21 mouse cellular contexts compared by ENCODE assay signal in the genomic region with DNA sequence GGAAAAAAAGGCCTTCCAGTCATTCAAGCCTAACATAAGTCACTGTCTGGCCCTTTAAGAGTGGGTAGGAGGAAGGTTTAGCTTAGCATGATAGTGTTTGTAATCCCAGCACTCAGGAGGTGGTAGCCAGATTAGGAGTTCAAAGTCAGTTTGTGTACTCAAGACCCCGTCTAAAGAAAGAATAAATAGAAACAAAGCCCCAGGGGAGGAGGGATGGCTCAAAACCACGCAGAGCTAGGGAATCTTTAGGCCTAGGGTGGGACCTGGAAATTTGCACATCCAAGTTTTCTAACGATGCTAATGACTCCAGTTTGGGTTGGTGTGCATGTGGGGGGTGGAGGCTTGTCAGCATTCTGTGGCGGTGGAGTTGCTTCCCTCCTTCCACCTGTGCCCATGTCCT. TPM values are rescaled to one million over a fixed set of nuclear protein-coding genes. Genes with fewer than 3 reads are reported as not detected.
A peak's percentile ranks its signal among the peaks of the same experiment; 100 is the strongest.
DNase-seq lines count a peak whose midpoint lies in the region; ATAC-seq and TF ChIP-seq lines count a peak whose summit lies in the region.
"Had no signal": no experiment of that assay in that cellular context is flagged by ENCODE, and none has a peak within 500 bp of the region (broad histone marks: within the 10 kb centered on the region; RNA-seq: fewer than 3 reads in every experiment).

No protein-coding gene starts in this region.

- 7% methylated on average over 4 of the region's 4 CpGs for WGBS in forebrain, embryonic 12.5 days
- 9% methylated on average over 4 of the region's 4 CpGs for WGBS in forebrain, embryonic 15.5 days
- 17% methylated on average over 4 of the region's 4 CpGs for WGBS in kidney, postnatal 0 days
- WGBS in kidney, adult 2 months = 28% methylated on average over 4 of the region's 4 CpGs
- 5% methylated on average over 4 of the region's 4 CpGs for WGBS in midbrain, embryonic 12.5 days
- WGBS in midbrain, postnatal 0 days = 5% methylated on average over 4 of the region's 4 CpGs

- peaks cover 44% of the 10 kb centered on the region for H3K4me1 ChIP-seq in forebrain, embryonic 12.5 days
- peaks cover 37% of the 10 kb centered on the region for H3K4me1 ChIP-seq in forebrain, embryonic 15.5 days
- H3K4me1 ChIP-seq in kidney, postnatal 0 days (replicated peaks; ENCODE audit: insufficient read depth, low read length) = peaks cover 18% of the 10 kb centered on the region
- peaks cover 6% of the 10 kb centered on the region; the same call in 1 of the 2 replicates for H3K4me1 ChIP-seq in kidney, adult 2 months (ENCODE audit: control insufficient read depth, insufficient read depth, low read length)
- H3K4me1 ChIP-seq in midbrain, embryonic 12.5 days = peaks cover 35% of the 10 kb centered on the region
- H3K4me1 ChIP-seq in midbrain, postnatal 0 days (ENCODE audit: insufficient read depth, low read length) = peaks cover 2% of the 10 kb centered on the region
- no peaks in the 10 kb centered on the region; the same call in 1 of the 2 replicates for H3K4me1 ChIP-seq in embryonic fibroblast, embryonic 13.5 days (ENCODE audit: control insufficient read depth, insufficient read depth, low read length)

- no peak for TF ChIP-seq POLR2A in kidney, adult 2 months (IDR thresholded peaks at IDR 0.05; ENCODE audit: low read depth, low read length)
- 0 out of 2 replicates have a peak, but pooled peaks have one; percentile 13 for TF ChIP-seq POLR2A in embryonic fibroblast, embryonic 13.5 days (IDR thresholded peaks at IDR 0.05; ENCODE audit: low read depth, low read length)

- peak overlapping the region; percentile 0; the same call in 1 of the 2 replicates for H3K9ac ChIP-seq in forebrain, embryonic 12.5 days
- H3K9ac ChIP-seq in forebrain, embryonic 15.5 days (replicated peaks) = no peak overlapping the region
- H3K9ac ChIP-seq in kidney, postnatal 0 days (ENCODE audit: low read depth, low read length) = no peak overlapping the region
- H3K9ac ChIP-seq in midbrain, embryonic 12.5 days (replicated peaks) = peak overlapping the region; percentile 37; the same call in 1 of the 2 replicates
- H3K9ac ChIP-seq in midbrain, postnatal 0 days (replicated peaks; ENCODE audit: low read length, poor library complexity, severe bottlenecking) = no peak overlapping the region
- H3K9ac ChIP-seq: embryonic facial prominence, embryonic 15.5 days; hindbrain, embryonic 15.5 days; intestine, embryonic 15.5 days; liver, embryonic 15.5 days had no signal

- ATAC-seq in forebrain, embryonic 12.5 days (ENCODE audit: low FRiP score) = no peak
- no peak for ATAC-seq in forebrain, embryonic 15.5 days (replicated peaks)
- ATAC-seq in kidney, postnatal 0 days (replicated peaks; ENCODE audit: low FRiP score, low read depth) = no peak
- no peak for ATAC-seq in midbrain, embryonic 12.5 days (ENCODE audit: low FRiP score, low read depth)
- no peak for ATAC-seq in midbrain, postnatal 0 days (ENCODE audit: low FRiP score)
- no peak for ATAC-seq in megakaryocyte, adult 5-6 weeks (ENCODE audit: poor library complexity, severe bottlenecking)
- ATAC-seq: intestine, embryonic 15.5 days had no signal

- DNase-seq in kidney, postnatal 0 days (ENCODE audit: low spot score) = no peak
- no peak for DNase-seq in kidney, adult 2 months
- DNase-seq in midbrain, postnatal 0 days (ENCODE audit: low spot score) = no peak
- DNase-seq: adrenal gland, adult 8-10 months; cerebellum, adult 8-10 months; kidney, postnatal 10 days; lung, postnatal 10 days; retina, postnatal 1 day; right cerebral cortex, postnatal 4 days; thymus, postnatal 36 days had no signal

- no peak for TF ChIP-seq CTCF in kidney, postnatal 0 days (IDR thresholded peaks at IDR 0.05; ENCODE audit: low read depth)
- no peak for TF ChIP-seq CTCF in kidney, adult 2 months (conservative IDR thresholded peaks at IDR 0.05; ENCODE audit: insufficient read depth, insufficient read length, low read depth, low read length)
- no peak for TF ChIP-seq CTCF in midbrain, postnatal 0 days (IDR thresholded peaks at IDR 0.05)
- TF ChIP-seq CTCF in embryonic fibroblast, embryonic 13.5 days (IDR thresholded peaks at IDR 0.05; ENCODE audit: borderline replicate concordance, insufficient read depth, low read length) = no peak

- H3K4me2 ChIP-seq in forebrain, embryonic 12.5 days = no peak overlapping the region
- H3K4me2 ChIP-seq in forebrain, embryonic 15.5 days (replicated peaks) = no peak overlapping the region
- H3K4me2 ChIP-seq in kidney, postnatal 0 days (ENCODE audit: low read length) = no peak overlapping the region
- no peak overlapping the region for H3K4me2 ChIP-seq in midbrain, embryonic 12.5 days (replicated peaks)
- H3K4me2 ChIP-seq in midbrain, postnatal 0 days (ENCODE audit: low read depth, low read length, poor library complexity, severe bottlenecking) = no peak overlapping the region
- H3K4me2 ChIP-seq: embryonic facial prominence, embryonic 15.5 days; hindbrain, embryonic 15.5 days; intestine, embryonic 15.5 days; liver, embryonic 15.5 days had no signal

- no peaks in the 10 kb centered on the region for H3K9me3 ChIP-seq in forebrain, embryonic 12.5 days
- H3K9me3 ChIP-seq in forebrain, embryonic 15.5 days = no peaks in the 10 kb centered on the region
- H3K9me3 ChIP-seq in kidney, postnatal 0 days (replicated peaks; ENCODE audit: low read length) = no peaks in the 10 kb centered on the region
- H3K9me3 ChIP-seq in midbrain, embryonic 12.5 days = no peaks in the 10 kb centered on the region
- no peaks in the 10 kb centered on the region for H3K9me3 ChIP-seq in midbrain, postnatal 0 days (ENCODE audit: low read length)
- H3K9me3 ChIP-seq: embryonic facial prominence, embryonic 15.5 days; hindbrain, embryonic 15.5 days; intestine, embryonic 15.5 days; limb, embryonic 10.5 days; liver, embryonic 15.5 days; megakaryocyte, embryonic 14.5 days had no signal

- H3K4me3 ChIP-seq in forebrain, embryonic 12.5 days (replicated peaks) = no peak overlapping the region
- H3K4me3 ChIP-seq in forebrain, embryonic 15.5 days = no peak overlapping the region
- H3K4me3 ChIP-seq in kidney, postnatal 0 days (replicated peaks; ENCODE audit: low read depth, low read length) = no peak overlapping the region
- H3K4me3 ChIP-seq in kidney, adult 2 months (ENCODE audit: insufficient read depth, low read depth, low read length) = no peak overlapping the region
- H3K4me3 ChIP-seq in midbrain, embryonic 12.5 days = no peak overlapping the region
- no peak overlapping the region for H3K4me3 ChIP-seq in midbrain, postnatal 0 days (ENCODE audit: low read depth, low read length)
- H3K4me3 ChIP-seq in embryonic fibroblast, embryonic 13.5 days (ENCODE audit: insufficient read depth, low read length) = no peak overlapping the region
- H3K4me3 ChIP-seq: embryonic facial prominence, embryonic 15.5 days; hindbrain, embryonic 15.5 days; intestine, embryonic 15.5 days; limb, embryonic 10.5 days; liver, embryonic 15.5 days; megakaryocyte, embryonic 14.5 days had no signal

- no peaks in the 10 kb centered on the region for H3K27me3 ChIP-seq in forebrain, embryonic 12.5 days
- H3K27me3 ChIP-seq in forebrain, embryonic 15.5 days = no peaks in the 10 kb centered on the region
- no peaks in the 10 kb centered on the region for H3K27me3 ChIP-seq in kidney, postnatal 0 days (ENCODE audit: insufficient read depth, low read length)
- H3K27me3 ChIP-seq in kidney, adult 2 months (replicated peaks; ENCODE audit: control insufficient read depth, insufficient read depth, low read length) = no peaks in the 10 kb centered on the region
- no peaks in the 10 kb centered on the region for H3K27me3 ChIP-seq in midbrain, embryonic 12.5 days
- no peaks in the 10 kb centered on the region for H3K27me3 ChIP-seq in midbrain, postnatal 0 days (ENCODE audit: insufficient read depth, low read length)
- H3K27me3 ChIP-seq: embryonic facial prominence, embryonic 15.5 days; hindbrain, embryonic 15.5 days; intestine, embryonic 15.5 days; liver, embryonic 15.5 days; megakaryocyte, embryonic 14.5 days had no signal

- H3K27ac ChIP-seq in forebrain, embryonic 12.5 days = no peak overlapping the region
- no peak overlapping the region for H3K27ac ChIP-seq in forebrain, embryonic 15.5 days (replicated peaks)
- peak overlapping the region; percentile 42; the same call in 1 of the 2 replicates for H3K27ac ChIP-seq in kidney, postnatal 0 days
- H3K27ac ChIP-seq in kidney, adult 2 months (ENCODE audit: insufficient read depth, low read depth, low read length) = no peak overlapping the region
- H3K27ac ChIP-seq in midbrain, embryonic 12.5 days (replicated peaks) = no peak overlapping the region
- no peak overlapping the region for H3K27ac ChIP-seq in midbrain, postnatal 0 days (ENCODE audit: low read depth, low read length)
- no peak overlapping the region for H3K27ac ChIP-seq in embryonic fibroblast, embryonic 13.5 days (ENCODE audit: insufficient read depth, low read length)
- H3K27ac ChIP-seq: embryonic facial prominence, embryonic 15.5 days; hindbrain, embryonic 15.5 days; intestine, embryonic 15.5 days; limb, embryonic 10.5 days; liver, embryonic 15.5 days had no signal

- no peaks in the 10 kb centered on the region for H3K36me3 ChIP-seq in forebrain, embryonic 12.5 days (replicated peaks)
- H3K36me3 ChIP-seq in forebrain, embryonic 15.5 days = no peaks in the 10 kb centered on the region
- H3K36me3 ChIP-seq in kidney, postnatal 0 days (ENCODE audit: insufficient read depth, low read length) = no peaks in the 10 kb centered on the region
- no peaks in the 10 kb centered on the region for H3K36me3 ChIP-seq in kidney, adult 2 months (ENCODE audit: control insufficient read depth, insufficient read depth, low read length)
- no peaks in the 10 kb centered on the region for H3K36me3 ChIP-seq in midbrain, embryonic 12.5 days
- no peaks in the 10 kb centered on the region for H3K36me3 ChIP-seq in midbrain, postnatal 0 days (ENCODE audit: insufficient read depth, low read length)
- H3K36me3 ChIP-seq: embryonic facial prominence, embryonic 15.5 days; hindbrain, embryonic 15.5 days; intestine, embryonic 15.5 days; limb, embryonic 10.5 days; liver, embryonic 15.5 days had no signal

RNA-seq across cellular contexts. Expression of a gene that starts 3.2 kb away (rescaled TPM):
- polyA plus RNA-seq in forebrain, embryonic 12.5 days (2016; fragmentation: Nextera tagmentation; extraction: Ambion mirVana) = 39.3 and 39.9 TPM in 2 replicates
- 30.2 and 31.7 TPM in 2 replicates for polyA plus RNA-seq in forebrain, embryonic 15.5 days (2015; fragmentation: Nextera tagmentation; extraction: Ambion mirVana)
- 17.8 and 19.3 TPM in 2 replicates for polyA plus RNA-seq in kidney, postnatal 0 days (2015; fragmentation: Nextera tagmentation; extraction: Ambion mirVana)
- 23.5 and 24.5 TPM in 2 replicates for polyA plus RNA-seq in kidney, adult 2 months (2012; rRNA removed)
- polyA plus RNA-seq in midbrain, embryonic 12.5 days (2016; fragmentation: Nextera tagmentation; extraction: Ambion mirVana) = 38.6 and 42.4 TPM in 2 replicates
- total RNA-seq in midbrain, postnatal 0 days (2014; rRNA removed) = 88.3 and 107 TPM in 2 replicates
- polyA plus RNA-seq in midbrain, postnatal 0 days (2015; fragmentation: Nextera tagmentation; extraction: Ambion mirVana) = 22.3 and 25.8 TPM in 2 replicates
- polyA plus RNA-seq in embryonic fibroblast, embryonic 13.5 days (2011; ENCODE audit: insufficient read length, low read depth, missing spikeins) = 77.7 and 83.8 TPM in 2 replicates
- 73.7 and 74.9 TPM in 2 replicates for total RNA-seq in megakaryocyte, adult 5-6 weeks (2015)
- 111 and 119 TPM in 2 replicates for total RNA-seq in megakaryocyte, adult 5-6 weeks (2017)

RNA-seq across cellular contexts. Expression of a gene that starts 12.6 kb away (rescaled TPM):
- 63.2 and 67.4 TPM in 2 replicates for polyA plus RNA-seq in forebrain, embryonic 12.5 days (2016; fragmentation: Nextera tagmentation; extraction: Ambion mirVana)
- 53.5 and 53.9 TPM in 2 replicates for polyA plus RNA-seq in forebrain, embryonic 15.5 days (2015; fragmentation: Nextera tagmentation; extraction: Ambion mirVana)
- 24.6 and 25.7 TPM in 2 replicates for polyA plus RNA-seq in kidney, postnatal 0 days (2015; fragmentation: Nextera tagmentation; extraction: Ambion mirVana)
- 21.0 and 24.5 TPM in 2 replicates for polyA plus RNA-seq in kidney, adult 2 months (2012; rRNA removed)
- polyA plus RNA-seq in midbrain, embryonic 12.5 days (2016; fragmentation: Nextera tagmentation; extraction: Ambion mirVana) = 65.5 and 74.2 TPM in 2 replicates
- 29.4 and 32.2 TPM in 2 replicates for total RNA-seq in midbrain, postnatal 0 days (2014; rRNA removed)
- 34.0 and 39.7 TPM in 2 replicates for polyA plus RNA-seq in midbrain, postnatal 0 days (2015; fragmentation: Nextera tagmentation; extraction: Ambion mirVana)
- polyA plus RNA-seq in embryonic fibroblast, embryonic 13.5 days (2011; ENCODE audit: insufficient read length, low read depth, missing spikeins) = 29.7 and 36.7 TPM in 2 replicates
- total RNA-seq in megakaryocyte, adult 5-6 weeks (2015) = 35.6 and 39.9 TPM in 2 replicates
- total RNA-seq in megakaryocyte, adult 5-6 weeks (2017) = 32.1 and 33.2 TPM in 2 replicates

RNA-seq across cellular contexts. Expression of a gene that starts 16.9 kb away (rescaled TPM):
- 2.1 and 2.2 TPM in 2 replicates for polyA plus RNA-seq in forebrain, embryonic 12.5 days (2016; fragmentation: Nextera tagmentation; extraction: Ambion mirVana)
- polyA plus RNA-seq in forebrain, embryonic 15.5 days (2015; fragmentation: Nextera tagmentation; extraction: Ambion mirVana) = 3.6 TPM in 2 replicates
- 3.1 and 3.5 TPM in 2 replicates for polyA plus RNA-seq in kidney, postnatal 0 days (2015; fragmentation: Nextera tagmentation; extraction: Ambion mirVana)
- 140 and 155 TPM in 2 replicates for polyA plus RNA-seq in kidney, adult 2 months (2012; rRNA removed)
- 1.2 and 1.5 TPM in 2 replicates for polyA plus RNA-seq in midbrain, embryonic 12.5 days (2016; fragmentation: Nextera tagmentation; extraction: Ambion mirVana)
- total RNA-seq in midbrain, postnatal 0 days (2014; rRNA removed) = 7.1 and 11.0 TPM in 2 replicates
- polyA plus RNA-seq in midbrain, postnatal 0 days (2015; fragmentation: Nextera tagmentation; extraction: Ambion mirVana) = 12.3 and 14.3 TPM in 2 replicates
- polyA plus RNA-seq in embryonic fibroblast, embryonic 13.5 days (2011; ENCODE audit: insufficient read length, low read depth, missing spikeins) = 18.7 and 23.7 TPM in 2 replicates
- 0.11 and 0.25 TPM in 2 replicates for total RNA-seq in megakaryocyte, adult 5-6 weeks (2015)
- total RNA-seq in megakaryocyte, adult 5-6 weeks (2017) = 0.12 and 0.37 TPM in 2 replicates

RNA-seq across cellular contexts. Expression of a gene that starts 44.5 kb away (rescaled TPM):
- 1.5 and 1.6 TPM in 2 replicates for polyA plus RNA-seq in forebrain, embryonic 12.5 days (2016; fragmentation: Nextera tagmentation; extraction: Ambion mirVana)
- 4.2 and 5.8 TPM in 2 replicates for polyA plus RNA-seq in forebrain, embryonic 15.5 days (2015; fragmentation: Nextera tagmentation; extraction: Ambion mirVana)
- polyA plus RNA-seq in kidney, postnatal 0 days (2015; fragmentation: Nextera tagmentation; extraction: Ambion mirVana) = 0.77 and 1.0 TPM in 2 replicates
- 4.2 and 4.7 TPM in 2 replicates for polyA plus RNA-seq in kidney, adult 2 months (2012; rRNA removed)
- 3.0 and 3.1 TPM in 2 replicates for polyA plus RNA-seq in midbrain, embryonic 12.5 days (2016; fragmentation: Nextera tagmentation; extraction: Ambion mirVana)
- total RNA-seq in midbrain, postnatal 0 days (2014; rRNA removed) = 39.0 and 40.8 TPM in 2 replicates
- polyA plus RNA-seq in midbrain, postnatal 0 days (2015; fragmentation: Nextera tagmentation; extraction: Ambion mirVana) = 10.9 and 11.4 TPM in 2 replicates
- 1.6 and 2.0 TPM in 2 replicates for polyA plus RNA-seq in embryonic fibroblast, embryonic 13.5 days (2011; ENCODE audit: insufficient read length, low read depth, missing spikeins)
- total RNA-seq in megakaryocyte, adult 5-6 weeks (2015) = 0.25 and 0.49 TPM in 2 replicates
- total RNA-seq in megakaryocyte, adult 5-6 weeks (2017) = 0.51 TPM in 1 of 2 replicates, not detected in the other

RNA-seq across cellular contexts. Expression of a gene that starts 51.6 kb away (rescaled TPM):
- polyA plus RNA-seq in forebrain, embryonic 12.5 days (2016; fragmentation: Nextera tagmentation; extraction: Ambion mirVana) = 53.4 and 59.8 TPM in 2 replicates
- polyA plus RNA-seq in forebrain, embryonic 15.5 days (2015; fragmentation: Nextera tagmentation; extraction: Ambion mirVana) = 164 and 166 TPM in 2 replicates
- polyA plus RNA-seq in kidney, postnatal 0 days (2015; fragmentation: Nextera tagmentation; extraction: Ambion mirVana) = 26.1 TPM in 2 replicates
- 92.7 and 97.2 TPM in 2 replicates for polyA plus RNA-seq in kidney, adult 2 months (2012; rRNA removed)
- polyA plus RNA-seq in midbrain, embryonic 12.5 days (2016; fragmentation: Nextera tagmentation; extraction: Ambion mirVana) = 45.3 and 47.6 TPM in 2 replicates
- 774 and 843 TPM in 2 replicates for total RNA-seq in midbrain, postnatal 0 days (2014; rRNA removed)
- 165 and 182 TPM in 2 replicates for polyA plus RNA-seq in midbrain, postnatal 0 days (2015; fragmentation: Nextera tagmentation; extraction: Ambion mirVana)
- polyA plus RNA-seq in embryonic fibroblast, embryonic 13.5 days (2011; ENCODE audit: insufficient read length, low read depth, missing spikeins) = 66.0 and 83.9 TPM in 2 replicates
- total RNA-seq in megakaryocyte, adult 5-6 weeks (2015) = 10.0 and 11.6 TPM in 2 replicates
- 8.0 and 9.0 TPM in 2 replicates for total RNA-seq in megakaryocyte, adult 5-6 weeks (2017)

Comparison
In these comparisons a context has a peak if more than half of its experiments do, and no peak if none do; other contexts are left out.
1. H3K9ac ChIP-seq: peak in forebrain, embryonic 12.5 days (single experiment) and midbrain, embryonic 12.5 days (single experiment); none in forebrain, embryonic 15.5 days (single experiment), kidney, postnatal 0 days (single experiment) and midbrain, postnatal 0 days (single experiment).